Mouse (Mus musculus): ENCODE measurements around the gene Gde1.
A peak's percentile ranks its signal among the peaks of the same experiment; 100 is the strongest.

The Gde1 gene

DNA sequence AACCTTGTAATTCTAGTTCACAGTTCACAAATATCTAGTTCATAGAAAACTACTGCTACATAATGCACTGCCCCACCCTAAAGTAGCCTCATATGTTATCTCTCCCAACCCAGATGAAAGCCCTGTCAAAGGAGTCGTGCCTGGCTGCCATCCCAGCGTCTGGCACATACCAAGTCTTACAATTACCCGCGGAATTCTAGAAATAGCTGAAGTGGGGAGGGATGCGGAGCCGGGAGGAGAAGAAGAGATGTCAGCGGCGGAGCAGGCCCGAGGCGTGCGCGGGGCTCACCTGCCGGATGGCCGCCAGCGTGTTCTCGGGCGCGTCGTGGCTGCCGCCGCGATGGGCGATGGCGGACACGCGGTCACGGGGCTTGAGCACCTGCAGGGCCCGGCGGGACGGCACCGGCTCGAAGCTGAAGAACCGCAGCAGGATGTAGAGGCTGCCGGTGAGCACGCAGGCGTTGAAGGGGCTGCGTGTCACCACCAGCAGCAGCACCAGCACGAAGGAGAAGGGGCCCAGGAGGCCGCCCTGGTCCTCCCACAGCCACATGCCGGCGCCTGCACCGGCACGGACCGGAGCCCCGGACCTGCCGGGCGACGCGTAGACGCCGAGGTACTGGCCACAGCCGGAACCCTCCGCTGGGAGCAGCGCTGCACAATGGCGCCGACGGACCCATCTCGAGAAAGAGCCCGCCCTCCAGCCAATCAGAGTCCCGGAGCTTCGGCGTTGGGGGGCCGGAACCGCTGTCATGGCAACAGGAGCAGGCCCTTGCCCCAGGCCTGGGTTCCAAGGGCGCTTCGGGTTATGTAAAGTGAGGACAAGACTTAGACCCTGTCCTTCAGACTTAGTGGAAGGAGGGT lies at the start of gene Gde1:
Gene Gde1, minus strand, starts transcription at position 678 of the 861 bp plus-strand sequence.
- DNase-seq: peak; percentile 98

DNA sequence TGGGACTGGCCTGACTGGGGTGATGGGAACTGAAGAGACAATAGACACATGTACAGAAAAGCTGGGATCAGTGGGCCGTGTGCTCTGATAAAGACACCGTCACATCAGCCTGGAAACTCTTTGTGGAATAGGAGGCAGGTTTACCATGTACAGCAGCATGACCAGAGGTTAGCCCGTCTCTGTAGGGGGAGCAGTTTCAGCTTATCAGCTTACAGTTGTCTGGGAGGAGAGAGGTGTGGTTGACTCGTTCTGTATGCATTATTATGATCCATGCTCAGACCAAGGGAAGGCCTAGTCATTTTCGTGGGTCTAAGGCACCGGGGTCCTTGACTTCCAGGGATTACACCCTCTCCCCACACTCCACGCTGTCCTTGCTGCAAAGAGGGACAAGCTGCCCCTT lies 46.0 kb upstream of the Gde1 start:
- no peak for DNase-seq

DNA sequence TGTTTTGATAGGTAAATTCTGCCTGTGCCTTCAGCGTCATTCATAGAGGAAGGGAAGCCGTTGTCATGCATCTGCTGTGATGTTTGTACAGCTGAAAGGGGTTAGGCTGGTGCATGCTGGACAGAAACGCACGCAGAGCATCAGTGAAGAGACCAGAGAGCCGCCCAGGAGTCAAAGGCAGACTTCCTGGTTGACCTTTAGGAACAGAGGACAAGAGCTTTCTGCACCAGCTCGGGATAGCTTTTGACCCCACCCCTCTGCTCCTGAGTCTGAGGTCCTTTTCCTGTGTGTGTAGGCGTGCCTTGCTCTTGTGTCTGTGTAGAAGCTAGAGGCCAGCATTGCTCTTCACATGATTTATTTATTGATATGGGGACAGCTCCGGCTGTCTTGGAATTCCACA lies 44.1 kb upstream of the Gde1 start:
- DNase-seq: no peak

DNA sequence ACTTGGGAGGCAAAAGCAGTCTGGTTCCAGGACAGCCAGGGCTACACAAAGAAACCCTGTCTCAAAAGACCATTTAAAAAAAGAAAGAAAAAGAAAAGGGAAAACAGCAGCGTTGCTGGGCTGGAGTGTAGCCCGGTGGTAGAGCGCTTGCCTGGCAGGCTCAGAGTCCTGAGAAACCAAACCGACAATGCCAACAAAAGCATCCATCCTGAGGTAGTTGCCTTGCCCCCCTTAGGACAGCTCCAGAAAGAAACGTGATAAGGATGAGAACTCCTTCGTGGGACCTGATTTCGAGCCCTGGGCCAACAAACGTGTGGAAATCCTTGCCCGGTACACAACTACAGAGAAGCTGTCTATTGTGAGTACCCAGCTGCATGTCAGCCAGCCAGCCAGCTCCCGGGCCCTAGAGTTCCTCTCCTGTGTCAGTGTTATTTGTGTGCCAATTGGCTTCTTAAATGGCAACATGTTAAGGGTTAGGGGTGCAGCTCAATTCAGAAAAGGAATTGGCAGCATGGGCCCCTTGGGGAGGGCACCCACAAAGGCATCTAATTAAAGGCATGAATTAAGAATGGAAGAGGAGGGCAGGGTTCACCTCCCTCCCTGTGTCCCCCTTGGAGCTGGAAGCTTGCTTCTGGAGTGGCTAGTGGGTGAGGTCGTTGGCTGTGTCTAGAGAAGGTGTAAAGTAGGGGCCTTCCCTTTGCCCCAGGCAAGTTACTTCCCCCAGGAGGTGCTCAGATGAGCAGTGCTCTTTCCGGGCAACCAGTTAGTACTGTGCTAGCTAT lies 42.5 kb upstream of the Gde1 start:
- no peak for DNase-seq

DNA sequence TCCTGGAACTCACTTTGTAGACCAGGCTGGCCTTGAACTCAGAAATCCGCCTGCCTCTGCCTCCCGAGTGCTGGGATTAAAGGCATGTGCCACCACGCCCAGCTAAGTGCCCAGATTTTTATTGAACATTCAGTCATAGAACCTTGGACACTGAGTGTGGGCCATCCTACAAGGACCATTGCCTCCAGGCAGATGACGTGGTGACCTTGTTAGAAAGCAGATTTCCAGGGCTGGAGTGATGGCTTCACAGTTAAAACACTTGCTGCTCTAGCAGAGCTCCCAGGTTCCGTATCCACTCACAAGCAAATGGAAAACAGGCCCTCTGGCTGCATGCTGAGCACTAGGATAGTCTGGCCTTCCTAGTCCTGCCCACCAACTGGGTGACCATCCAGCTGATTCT lies 39.2 kb upstream of the Gde1 start:
- DNase-seq: no peak

DNA sequence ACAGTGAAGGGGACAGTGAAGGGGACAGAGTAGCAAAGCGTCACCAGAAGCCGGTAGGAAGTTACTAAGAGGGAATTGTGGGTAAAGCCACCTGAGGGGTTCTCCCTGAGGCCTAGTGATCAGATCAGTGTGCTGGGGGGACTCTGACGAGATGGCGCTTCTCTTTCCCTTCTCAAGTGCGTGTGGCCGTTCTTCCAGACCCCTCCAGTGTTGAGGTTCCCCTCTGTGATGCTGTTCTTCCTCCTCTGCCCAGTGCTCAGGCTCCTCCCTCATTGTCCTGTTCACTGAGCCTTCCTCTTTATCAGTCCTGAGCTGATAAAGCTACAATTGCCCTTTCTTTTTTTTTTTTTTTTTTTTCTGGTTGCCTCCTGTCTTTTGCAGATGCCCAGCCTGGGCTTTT lies 36.7 kb upstream of the Gde1 start:
- no peak for DNase-seq

DNA sequence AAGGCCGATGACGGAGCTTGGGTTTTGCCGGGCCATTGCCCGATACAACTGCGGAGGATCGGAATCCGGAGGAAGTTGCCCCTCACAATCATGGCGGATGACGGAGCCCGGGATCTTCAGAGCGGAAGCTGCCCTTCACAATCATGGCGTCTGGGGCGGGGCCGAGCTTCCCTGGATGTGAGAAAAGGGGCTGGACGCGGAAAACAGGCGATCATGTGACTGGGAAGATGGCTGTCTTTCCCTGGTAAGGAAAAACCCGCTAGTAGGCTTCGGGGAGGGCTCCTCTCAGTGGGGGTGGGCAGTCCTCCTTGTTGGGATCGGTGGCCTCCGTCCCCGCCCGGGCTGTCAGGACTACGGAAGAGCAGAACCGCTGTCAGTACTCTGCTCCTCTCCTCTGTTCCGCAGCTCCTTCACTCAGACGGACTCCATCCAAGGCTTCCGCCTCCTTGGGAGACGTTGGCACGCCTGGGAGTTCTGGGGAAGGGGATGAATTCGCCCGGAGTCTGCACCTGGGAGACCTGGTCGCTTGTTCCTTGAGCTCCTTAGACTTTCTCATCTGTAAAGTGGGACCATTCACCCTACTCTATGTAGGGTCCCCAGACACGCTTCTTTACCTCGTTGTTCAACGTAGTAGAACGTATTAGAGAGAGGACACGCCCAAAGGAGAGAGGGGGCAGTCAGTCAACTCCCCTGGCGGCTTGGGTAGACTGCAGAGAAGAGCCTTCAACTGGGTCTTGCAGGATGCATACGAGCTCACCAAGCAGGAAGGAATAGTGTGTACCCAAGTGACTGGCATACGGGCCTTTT lies 35.2 kb upstream of the Gde1 start:
- peak; percentile 97 for DNase-seq

DNA sequence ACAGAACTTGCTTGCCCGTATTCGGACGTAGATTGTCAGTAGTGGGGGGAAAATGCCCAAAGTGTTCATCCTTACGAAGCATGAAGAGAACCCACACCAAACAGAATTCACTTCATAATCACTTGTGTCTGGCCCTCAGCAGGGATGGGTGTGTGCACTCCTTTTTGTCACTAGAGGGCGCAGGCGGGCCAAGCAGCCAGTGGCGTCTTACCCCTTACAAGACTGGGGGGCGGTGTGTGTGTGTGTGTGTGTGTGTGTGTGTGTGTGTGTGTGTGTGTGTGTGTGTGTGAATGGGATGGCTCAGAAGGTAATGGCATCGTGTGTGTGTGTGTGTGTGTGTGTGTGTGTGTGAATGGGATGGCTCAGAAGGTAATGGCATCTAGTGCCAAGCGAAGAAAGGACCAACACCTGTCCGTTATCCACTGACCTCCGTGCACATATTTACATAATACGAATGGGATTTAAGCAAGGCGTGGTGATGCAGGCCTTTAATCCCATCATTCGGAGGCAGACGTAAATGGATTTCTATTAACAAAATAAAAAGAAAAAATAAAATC lies 34.5 kb upstream of the Gde1 start, which contains the start of gene Vps35l:
Gene Vps35l, plus strand, starts transcription at position 252 of the 557 bp plus-strand sequence.
- peak; percentile 87 for DNase-seq

DNA sequence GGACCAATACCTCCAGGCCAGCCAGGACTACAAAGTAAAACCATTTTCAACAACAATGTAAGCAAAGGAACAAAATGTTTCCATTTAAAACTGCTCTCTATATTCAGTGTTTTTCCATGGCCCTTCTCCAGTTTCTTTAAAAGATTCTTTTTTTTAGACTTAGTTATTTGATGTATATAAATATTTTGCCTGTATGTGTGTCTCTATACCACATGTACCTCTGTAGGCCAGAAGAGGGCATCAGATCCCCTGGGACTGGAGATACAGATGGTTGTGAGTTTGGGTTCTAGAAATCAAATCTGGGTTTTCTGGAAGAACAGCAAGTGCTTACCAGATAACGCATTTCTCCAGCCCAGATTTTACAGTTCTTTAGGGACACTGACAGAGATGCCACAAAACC lies 33.2 kb upstream of the Gde1 start:
- no peak for DNase-seq

DNA sequence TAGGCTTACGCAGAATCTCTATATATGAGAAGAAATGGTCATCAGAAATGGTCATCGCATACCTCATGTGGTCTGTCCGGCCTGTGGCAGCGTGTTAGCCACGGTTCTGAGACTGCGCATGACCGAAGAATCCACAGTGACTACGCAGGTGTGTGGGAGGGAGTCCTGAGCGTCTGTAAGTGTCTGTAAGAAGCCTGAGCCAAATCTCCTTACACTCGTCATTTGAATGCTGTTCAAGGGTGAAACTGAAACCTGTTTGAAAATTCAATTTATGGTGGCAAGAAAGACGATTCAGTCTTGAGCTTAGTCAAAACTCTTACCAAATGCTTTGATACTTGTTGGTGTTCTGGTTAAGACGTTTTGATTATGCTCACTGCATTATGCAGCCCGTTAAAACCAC lies 27.6 kb upstream of the Gde1 start:
- no peak for DNase-seq

DNA sequence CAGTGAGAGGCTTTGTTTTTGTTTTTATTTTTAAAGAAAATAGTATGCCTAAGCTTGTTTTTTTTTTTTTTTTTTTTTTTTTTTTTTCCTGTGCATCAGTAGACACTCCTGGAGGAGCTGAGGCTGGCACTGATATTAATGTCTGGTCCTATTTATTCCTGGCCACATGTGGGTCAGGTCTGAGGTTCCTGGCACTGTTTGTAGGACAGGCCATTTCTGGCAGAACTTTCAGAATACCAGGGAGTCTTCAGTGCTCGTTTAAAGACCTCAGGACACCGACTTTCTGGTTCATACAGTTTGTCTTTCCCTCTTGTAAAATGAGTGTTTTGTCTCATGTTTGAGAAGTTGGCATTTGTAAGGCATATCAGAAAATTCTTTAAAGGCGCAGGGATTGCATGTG lies 26.2 kb upstream of the Gde1 start:
- no peak for DNase-seq

DNA sequence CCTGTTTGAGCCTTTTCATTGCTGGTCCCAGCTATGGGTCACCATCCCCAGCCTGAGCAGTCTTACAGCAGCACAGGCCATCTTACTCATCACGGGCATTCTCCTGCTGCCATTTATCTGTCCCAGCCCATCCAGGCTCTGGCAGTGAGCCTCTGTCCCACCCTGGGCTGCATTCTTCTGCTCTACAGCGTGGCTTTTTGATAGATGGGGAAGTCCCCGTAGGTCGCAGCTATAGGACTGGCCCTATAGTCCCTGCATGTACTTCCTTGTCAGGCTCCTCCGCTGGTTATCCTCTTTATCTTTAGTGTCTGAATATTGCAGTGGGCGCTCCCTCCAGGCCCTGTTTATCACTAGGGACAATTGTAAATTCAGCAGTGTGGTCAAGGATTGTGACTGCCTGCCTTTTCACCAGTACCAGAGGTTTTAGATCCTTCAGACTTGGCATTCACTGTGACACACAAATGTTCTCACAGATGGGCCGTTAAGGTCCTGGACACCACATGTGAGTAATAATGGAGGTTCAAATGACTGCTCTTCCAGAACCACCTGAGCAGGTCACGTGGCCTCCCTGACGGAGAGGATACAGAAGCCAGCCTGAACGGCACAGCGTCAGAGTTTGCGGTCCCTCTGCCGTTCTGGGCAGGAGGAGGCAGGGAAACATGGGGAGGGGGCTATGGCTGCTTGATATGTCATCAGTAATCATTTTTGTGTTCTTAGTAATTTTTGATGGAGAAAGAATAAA lies 23.4 kb upstream of the Gde1 start:
- DNase-seq: no peak

DNA sequence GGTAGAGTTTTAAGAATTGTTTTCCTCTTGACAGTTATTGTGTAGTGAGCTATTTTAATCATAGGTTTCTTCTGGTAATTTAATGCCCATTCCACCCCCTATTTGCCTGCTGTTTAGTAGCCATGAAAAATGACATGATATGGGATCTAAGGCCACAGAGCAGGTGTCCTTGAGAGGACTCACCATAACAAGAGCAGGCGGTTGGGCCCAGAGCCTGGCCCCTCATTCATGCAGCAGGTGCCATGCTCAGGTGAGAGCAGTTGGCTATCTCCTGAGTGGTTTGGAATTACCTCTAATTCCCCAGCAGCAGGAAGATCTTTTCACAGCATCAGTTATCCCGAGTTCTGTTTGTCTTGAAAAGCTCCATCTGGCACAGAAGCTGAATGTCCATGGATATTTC lies 19.9 kb upstream of the Gde1 start:
- DNase-seq: no peak

DNA sequence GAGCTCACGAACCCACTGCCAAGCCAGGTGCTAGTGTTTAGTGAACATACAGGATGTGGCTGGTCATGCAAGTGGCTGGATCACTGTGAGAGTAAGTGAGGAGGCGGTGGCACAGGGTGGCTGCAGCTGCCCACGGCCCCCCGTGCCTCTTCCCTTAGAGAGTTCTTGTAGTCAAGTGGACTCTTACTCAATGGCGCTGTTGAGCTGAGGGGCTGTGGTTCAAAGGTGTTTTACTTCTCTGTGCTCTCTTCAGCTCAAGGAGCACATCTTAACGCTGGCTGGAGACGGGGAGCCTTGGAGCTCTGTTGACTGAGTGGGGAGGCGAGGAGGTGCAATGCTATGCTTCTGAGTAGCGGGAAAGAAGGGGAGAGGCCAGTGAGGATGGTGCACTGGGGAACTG lies 18.3 kb upstream of the Gde1 start:
- DNase-seq: no peak

DNA sequence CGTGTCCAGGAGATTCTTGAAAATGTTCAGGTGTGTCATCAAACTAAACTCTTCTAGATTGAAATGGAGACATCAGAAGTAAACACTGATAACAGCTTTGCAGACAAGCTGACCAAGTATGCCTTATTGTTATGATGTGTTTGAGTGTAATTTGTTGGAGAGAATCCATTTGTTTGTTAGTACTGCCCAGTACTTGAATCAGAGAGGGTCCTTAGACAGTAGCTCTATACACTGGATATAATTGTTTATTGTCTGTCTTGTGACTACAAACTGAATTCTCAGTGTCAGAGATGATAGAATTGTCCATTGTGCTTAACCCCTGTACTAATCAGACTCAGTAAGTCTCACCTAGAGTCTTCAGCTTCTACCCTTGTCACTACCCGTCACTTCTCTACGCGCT lies 12.5 kb upstream of the Gde1 start:
- DNase-seq: no peak

DNA sequence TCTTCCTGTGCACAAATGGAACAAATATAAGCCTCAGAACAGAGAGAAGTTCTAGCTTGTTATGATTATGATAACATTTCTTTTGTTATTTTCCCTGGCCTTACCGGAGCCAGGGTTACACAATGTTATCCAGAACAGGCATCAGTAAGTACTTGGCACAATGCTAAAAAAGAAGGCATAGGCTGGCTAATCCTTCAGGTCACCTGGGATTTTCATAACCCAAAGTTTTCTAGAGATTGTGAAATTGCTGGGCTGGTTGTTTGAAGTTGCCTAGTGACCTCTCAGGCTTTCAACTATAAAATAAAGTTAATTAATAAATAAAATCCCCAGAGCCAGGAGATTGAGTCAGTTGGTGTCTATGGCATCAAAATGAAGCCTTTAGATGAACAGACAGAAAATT lies 9.3 kb upstream of the Gde1 start:
- DNase-seq: no peak

DNA sequence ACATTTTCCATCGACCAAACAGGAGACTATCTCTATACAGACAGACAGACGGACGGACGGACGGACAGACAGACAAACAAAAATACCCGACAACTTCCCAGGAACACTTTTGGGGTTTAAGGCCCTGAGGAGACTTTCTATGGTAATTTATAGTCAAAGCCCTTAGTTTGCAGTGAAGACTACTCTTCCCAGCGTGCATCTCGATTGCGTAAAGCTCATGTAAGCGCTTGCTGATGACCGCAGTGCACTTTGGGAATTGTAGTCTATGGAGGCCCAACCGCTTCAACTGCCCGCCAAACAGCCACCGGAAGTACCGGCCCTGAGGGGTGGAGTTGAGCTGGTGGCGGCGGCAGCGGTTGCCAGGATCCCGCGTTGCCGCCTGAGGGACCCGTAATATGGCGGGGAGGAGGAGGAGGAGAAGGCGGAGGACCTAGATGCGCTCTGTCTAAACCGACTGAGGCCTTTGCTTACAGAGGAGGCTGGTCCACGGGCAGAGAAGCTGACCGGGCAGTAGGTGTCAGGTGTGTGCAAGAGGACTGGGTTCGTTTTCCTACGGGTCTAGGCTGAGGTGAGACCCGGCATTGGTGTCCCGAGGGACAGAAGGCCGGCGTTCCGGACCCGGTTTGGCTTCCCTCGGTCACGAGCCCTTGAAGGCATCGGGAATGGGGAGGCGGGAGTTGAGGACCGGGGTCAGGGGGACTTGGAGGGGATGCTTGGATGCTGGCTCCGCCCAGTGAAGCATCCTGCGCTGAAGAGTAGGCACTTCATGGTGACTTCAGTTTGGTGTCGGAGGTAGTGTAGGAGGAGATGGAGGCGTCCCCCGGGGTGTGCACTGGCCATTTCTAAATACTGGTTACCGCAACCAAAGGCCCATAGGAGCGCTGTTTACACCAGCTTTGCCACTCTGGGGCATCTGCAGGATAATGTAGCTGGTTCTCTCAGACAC lies 6.9 kb upstream of the Gde1 start, which contains the start of gene Ccp110:
Gene Ccp110, plus strand, starts transcription at position 325 of the 946 bp plus-strand sequence.
- peak; percentile 97 for DNase-seq

DNA sequence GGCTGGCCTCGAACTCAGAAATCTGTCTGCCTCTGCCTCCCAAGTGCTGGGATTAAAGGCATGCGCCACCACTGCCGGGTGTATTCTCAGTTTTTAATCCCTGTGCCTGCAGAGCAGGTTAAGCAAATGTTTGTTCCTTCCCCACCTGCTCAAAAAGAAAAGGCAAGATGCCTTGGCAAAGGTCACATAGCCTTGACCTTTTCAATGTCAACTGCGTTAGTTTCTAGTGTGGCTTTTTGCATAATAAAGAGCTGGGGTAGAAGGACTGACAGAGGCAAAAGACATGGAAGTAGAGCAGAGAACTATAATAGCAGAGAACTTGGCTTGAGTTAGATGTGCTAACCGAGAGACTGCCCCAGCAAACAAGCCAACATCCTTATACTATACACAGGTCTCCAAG lies 5.2 kb upstream of the Gde1 start:
- DNase-seq: no peak

DNA sequence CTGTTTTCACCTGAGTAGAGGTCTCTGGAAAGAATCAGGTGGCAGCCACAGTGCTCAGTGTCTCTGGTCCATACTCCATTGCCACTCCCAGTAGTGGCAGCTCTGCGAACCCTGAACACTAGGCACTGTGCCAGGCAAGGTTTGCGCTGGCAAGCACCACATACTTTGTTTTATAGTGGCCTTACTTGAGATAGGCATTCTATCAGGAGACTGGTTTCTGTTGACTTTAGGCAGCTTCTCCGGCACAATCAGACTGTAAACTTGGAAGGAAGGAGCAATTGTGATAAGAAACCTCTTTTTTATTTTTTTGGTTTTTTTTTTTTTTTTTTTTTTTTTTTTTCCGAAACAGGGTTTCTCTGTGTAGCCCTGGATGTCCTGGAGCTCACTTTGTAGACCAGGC lies 2.4 kb upstream of the Gde1 start:
- peak; percentile 67 for DNase-seq

DNA sequence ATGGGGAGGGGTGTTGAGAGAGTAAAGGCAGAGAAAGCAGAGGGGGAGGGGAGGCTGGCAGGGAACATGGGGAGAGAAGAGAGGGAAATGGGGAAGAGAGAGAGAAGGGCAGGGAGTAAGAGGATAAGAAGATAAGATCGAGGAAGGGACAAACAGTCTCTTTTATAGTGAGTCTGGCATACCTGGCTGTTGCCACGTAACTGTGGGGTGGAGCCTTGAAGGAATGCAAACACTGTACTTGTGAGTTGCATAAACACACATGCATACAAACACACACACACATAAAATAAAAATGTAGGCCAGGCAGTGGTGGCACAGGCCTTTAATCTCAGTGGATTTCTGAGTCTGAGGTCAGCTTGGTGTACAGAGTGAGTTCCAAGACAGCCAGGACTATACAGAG lies 1.6 kb upstream of the Gde1 start:
- DNase-seq: peak; percentile 6

DNA sequence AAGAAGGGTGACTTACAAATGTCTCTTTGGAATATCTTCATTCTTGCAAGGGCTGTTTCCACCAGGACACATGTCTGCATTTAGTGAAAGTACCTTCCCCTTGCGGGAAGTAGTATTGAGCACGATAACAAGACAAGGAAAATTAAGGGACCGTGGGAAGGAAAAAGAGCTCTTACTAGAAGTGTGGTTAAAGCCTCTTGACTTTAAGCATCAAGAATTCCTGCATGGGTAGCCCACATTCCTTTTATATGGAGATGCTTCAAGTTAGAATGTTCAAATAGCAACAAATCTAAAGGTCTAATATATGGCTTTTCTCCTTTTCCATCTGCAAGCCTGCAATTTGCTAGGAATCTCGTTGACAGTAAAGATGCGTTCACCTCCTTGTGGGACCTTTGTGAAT lies 910 bp upstream of the Gde1 start:
- DNase-seq: no peak

Measured in kidney, adult 9 months (tissue).